Mouse (Mus musculus) stomach, embryonic 14.5 days (tissue): Measurements from ENCODE around the gene Klhl3. TPM values are rescaled to one million over a fixed set of nuclear protein-coding genes. Genes with fewer than 3 reads are reported as not detected.

ENCODE experiments used
- ATAC-seq: fragments of 200-750 bp; cut with Nextera tagmentation; 2 replicates; pipeline ENCODE4 v1.8.0; 2017; ENCODE audit warnings: low read depth, moderate TSS enrichment; ENCODE audit not compliant: insufficient number of reproducible peaks, insufficient read depth, low FRiP score
- H3K27ac ChIP-seq: fragments of 300-500 bp; sonication (generic); 2 replicates; pipeline ENCODE4 v1.5.1; 2014; ENCODE audit warnings: mild to moderate bottlenecking, low read length, moderate library complexity, mixed read lengths
- H3K27me3 ChIP-seq: fragments of 300-500 bp; sonication (generic); 2 replicates; pipeline ENCODE4 v1.6.1; 2014; ENCODE audit warnings: low read length, control low read depth, mixed read lengths; ENCODE audit not compliant: control insufficient read depth, insufficient read depth
- H3K36me3 ChIP-seq: fragments of 300-500 bp; sonication (generic); 2 replicates; pipeline ENCODE4 v1.6.1; 2014; ENCODE audit warnings: mild to moderate bottlenecking, control low read depth, low read length, moderate library complexity, mixed read lengths; ENCODE audit not compliant: control insufficient read depth, insufficient read depth
- H3K4me1 ChIP-seq: fragments of 300-500 bp; sonication (generic); 2 replicates; pipeline ENCODE4 v1.6.1; 2014; ENCODE audit warnings: low read length, control low read depth, mixed read lengths; ENCODE audit not compliant: control insufficient read depth, insufficient read depth
- H3K4me2 ChIP-seq: fragments of 300-500 bp; sonication (generic); replicated peaks from 2 replicates; pipeline ENCODE4 v1.6.1; 2014; ENCODE audit warnings: low read depth, low read length, control low read depth
- H3K4me3 ChIP-seq: fragments of 300-500 bp; sonication (generic); 2 replicates; pipeline ENCODE4 v1.5.1; 2014; ENCODE audit warnings: low read depth, low read length, control low read depth
- H3K9ac ChIP-seq: fragments of 300-500 bp; sonication (generic); replicated peaks from 2 replicates; pipeline ENCODE4 v1.6.1; 2014; ENCODE audit warnings: low read depth, mild to moderate bottlenecking, control low read depth, low read length, moderate library complexity, mixed read lengths
- H3K9me3 ChIP-seq: fragments of 300-500 bp; sonication (generic); 2 replicates; pipeline ENCODE4 v1.6.1; 2016; ENCODE audit warnings: low read depth, low read length, control low read depth; ENCODE audit not compliant: control insufficient read depth
- WGBS: fragments of 180-500 bp; shearing (Covaris S2); extraction: QIAGEN DNeasy Blood & Tissue Kit; methylation state at CpG from one replicate; pipeline ENCODE4 v1.1.7; 2014; 5-methylcytosine and 5-hydroxymethylcytosine counted together
- polyA plus RNA-seq: library from polyadenylated mRNA; unstranded; fragments of >200 nt; fragmentation: Nextera tagmentation; extraction: Ambion mirVana; gene quantifications from 2 replicates; pipeline ENCODE4 v1.2.1, GENCODE M21; 2014

Klhl3 gene
- polyA plus RNA-seq, 1 experiment from 2014 or later, result 3.2 TPM

DNA sequence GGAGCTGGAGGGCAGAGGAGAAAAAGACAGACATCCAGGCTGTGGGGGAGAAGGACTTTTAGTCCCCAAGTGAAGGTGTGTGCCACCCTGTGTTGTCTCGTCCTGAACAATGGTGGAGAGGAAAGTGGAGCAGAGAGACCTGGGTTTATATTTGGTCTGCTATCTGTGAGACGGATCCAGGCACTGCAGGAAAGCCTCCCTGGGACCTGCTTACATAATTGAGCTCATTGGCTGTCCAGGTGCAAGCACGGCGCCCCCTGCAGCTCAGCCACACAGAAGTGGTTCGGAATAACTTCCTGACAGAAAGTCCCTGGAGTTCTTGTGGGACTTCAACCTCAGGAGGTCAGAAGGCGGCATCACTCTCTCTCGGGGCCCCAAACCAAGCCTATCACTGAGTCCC, 62.1 kb downstream of the Klhl3 start:
- WGBS, result 55% methylated on average over 7 of the region's 7 CpGs
- ATAC-seq, result no peak
- peaks cover 5% of the 10 kb centered on the region; the same call in 1 of the 2 replicates for H3K9me3 ChIP-seq
- H3K27me3 ChIP-seq, result no peaks in the 10 kb centered on the region
- H3K27ac ChIP-seq, result no peak overlapping the region
- no peak overlapping the region for H3K4me2 ChIP-seq
- no peaks in the 10 kb centered on the region for H3K36me3 ChIP-seq
- H3K9ac ChIP-seq, result no peak overlapping the region
- no peaks in the 10 kb centered on the region for H3K4me1 ChIP-seq
- H3K4me3 ChIP-seq, result no peak overlapping the region

DNA sequence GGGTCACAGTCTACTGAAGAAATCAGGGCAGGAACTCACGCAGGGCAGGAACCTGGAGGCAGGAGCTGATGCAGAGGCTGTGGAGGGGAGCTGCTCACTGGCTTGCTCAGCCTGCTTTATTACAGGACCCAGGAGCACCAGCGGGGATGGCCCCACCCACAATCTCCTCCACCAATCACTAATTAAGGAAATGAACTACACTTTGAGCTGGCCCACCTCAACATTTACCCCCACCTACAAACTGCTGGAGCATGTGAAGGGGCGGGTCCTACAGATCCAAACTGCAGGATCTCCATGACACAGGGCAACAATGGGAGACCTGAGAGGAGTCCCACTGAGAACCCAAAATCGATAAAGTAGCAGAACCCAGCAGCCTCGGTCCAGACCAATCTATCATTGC, 64.3 kb downstream of the Klhl3 start:
- Histone ChIP-seq H3K4me1 (no peaks in the 10 kb centered on the region), H3K4me2 (no peak overlapping the region), H3K27ac (no peak overlapping the region), H3K36me3 (no peaks in the 10 kb centered on the region), H3K27me3 (no peaks in the 10 kb centered on the region), H3K9me3 (peaks cover 5% of the 10 kb centered on the region; the same call in 1 of the 2 replicates), H3K4me3 (no peak overlapping the region), H3K9ac (no peak overlapping the region)
- WGBS, result 73% methylated on average over 5 of the region's 5 CpGs
- ATAC-seq, result no peak

DNA sequence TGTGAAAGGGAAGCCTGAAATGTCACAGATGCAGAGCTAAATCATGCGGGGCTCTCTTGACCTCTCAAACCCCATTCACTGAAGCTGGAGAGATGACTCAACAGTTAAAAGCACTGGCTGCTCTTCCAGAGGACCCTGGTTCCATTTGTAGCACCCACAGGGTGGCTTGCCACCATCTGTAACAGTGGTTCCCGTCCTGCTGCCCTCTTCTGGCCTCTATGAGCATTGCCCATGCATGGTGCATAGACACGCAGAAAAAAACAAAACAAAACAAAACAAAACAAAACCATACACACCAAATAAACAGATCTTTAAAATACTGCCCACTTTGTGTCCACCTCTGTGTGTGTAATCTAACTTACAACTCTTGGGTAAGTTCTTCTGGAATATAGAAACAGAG, 65.3 kb downstream of the Klhl3 start:
- peaks cover 5% of the 10 kb centered on the region; the same call in 1 of the 2 replicates for H3K9me3 ChIP-seq
- no peak overlapping the region for H3K9ac ChIP-seq
- no peaks in the 10 kb centered on the region for H3K27me3 ChIP-seq
- no peak for ATAC-seq
- WGBS, result 84% methylated on average over 3 of the region's 3 CpGs
- H3K4me3 ChIP-seq, result no peak overlapping the region
- H3K27ac ChIP-seq, result no peak overlapping the region
- H3K4me1 ChIP-seq, result no peaks in the 10 kb centered on the region
- no peak overlapping the region for H3K4me2 ChIP-seq
- H3K36me3 ChIP-seq, result no peaks in the 10 kb centered on the region

DNA sequence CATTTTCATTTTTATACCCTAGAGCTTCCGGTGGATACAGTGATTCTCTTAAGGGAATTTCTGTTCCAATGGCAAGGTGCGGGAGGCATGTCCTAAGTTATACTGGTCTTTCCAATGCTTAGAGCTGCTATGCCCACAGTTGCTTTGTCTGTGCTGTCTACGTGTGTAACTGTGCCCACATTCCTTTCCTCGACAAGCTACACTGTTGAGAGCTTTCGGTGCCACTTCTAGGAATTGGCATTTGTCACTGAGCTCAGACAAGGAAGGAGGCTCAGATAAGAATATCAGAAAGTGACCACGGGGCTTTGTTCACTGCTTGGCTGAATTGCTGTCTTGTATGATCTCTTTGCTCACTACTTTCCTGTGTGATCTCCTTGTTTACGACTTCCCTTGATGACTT, 67.2 kb downstream of the Klhl3 start:
- WGBS, result 92% methylated on average over 7 of the region's 7 CpGs
- Histone ChIP-seq H3K4me1 (no peaks in the 10 kb centered on the region), H3K4me2 (no peak overlapping the region), H3K27ac (no peak overlapping the region), H3K36me3 (no peaks in the 10 kb centered on the region), H3K9ac (no peak overlapping the region), H3K9me3 (no peaks in the 10 kb centered on the region), H3K27me3 (no peaks in the 10 kb centered on the region), H3K4me3 (no peak overlapping the region)
- ATAC-seq, result no peak

DNA sequence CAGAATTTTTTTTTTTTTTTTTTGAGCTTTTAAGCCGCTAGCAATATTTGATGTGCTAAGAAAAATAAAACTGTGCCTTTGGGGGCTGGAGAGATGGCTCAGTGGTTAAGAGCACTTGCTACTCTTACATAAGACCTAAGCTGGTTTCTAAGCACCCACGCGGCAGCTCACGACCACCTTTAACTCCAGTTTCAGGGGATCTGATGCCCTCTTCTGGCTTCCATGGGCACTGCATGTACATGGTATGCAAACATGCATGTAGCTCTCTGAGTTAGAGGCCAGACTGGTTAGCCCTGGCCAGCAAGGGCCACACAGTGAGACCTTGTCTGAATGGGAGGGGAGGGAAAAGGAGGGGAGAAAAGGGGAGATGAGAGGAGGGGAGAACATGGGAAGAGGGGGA, 68.1 kb downstream of the Klhl3 start:
- Histone ChIP-seq H3K4me1 (no peaks in the 10 kb centered on the region), H3K4me3 (no peak overlapping the region), H3K27me3 (no peaks in the 10 kb centered on the region), H3K36me3 (no peaks in the 10 kb centered on the region), H3K9ac (no peak overlapping the region), H3K9me3 (no peaks in the 10 kb centered on the region), H3K4me2 (no peak overlapping the region), H3K27ac (no peak overlapping the region)
- no peak for ATAC-seq
- 60% methylated on average over 4 of the region's 4 CpGs for WGBS

DNA sequence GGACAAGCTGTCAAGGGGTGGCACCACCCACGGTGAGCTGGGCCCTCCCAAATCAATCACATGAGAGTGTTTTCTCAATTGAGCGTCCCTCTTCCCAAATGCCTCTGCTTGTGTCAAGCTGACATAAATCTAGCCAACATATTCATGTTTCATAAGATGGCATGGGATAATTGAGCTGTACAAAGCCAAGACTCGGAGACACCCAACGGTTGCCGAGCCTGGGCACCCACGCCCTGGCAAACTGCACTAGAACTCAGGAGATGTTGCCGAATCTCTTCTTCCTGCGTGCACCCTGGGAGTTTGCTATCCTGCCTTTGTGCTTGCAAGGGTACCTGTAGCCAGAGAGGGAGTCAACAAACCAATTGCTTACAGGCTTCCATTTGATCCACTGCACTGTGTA, 70.1 kb downstream of the Klhl3 start:
- Histone ChIP-seq H3K27me3 (no peaks in the 10 kb centered on the region), H3K9ac (no peak overlapping the region), H3K36me3 (no peaks in the 10 kb centered on the region), H3K4me3 (no peak overlapping the region), H3K27ac (no peak overlapping the region), H3K4me2 (no peak overlapping the region), H3K9me3 (no peaks in the 10 kb centered on the region), H3K4me1 (no peaks in the 10 kb centered on the region)
- no peak for ATAC-seq
- WGBS, result 90% methylated on average over 8 of the region's 8 CpGs

DNA sequence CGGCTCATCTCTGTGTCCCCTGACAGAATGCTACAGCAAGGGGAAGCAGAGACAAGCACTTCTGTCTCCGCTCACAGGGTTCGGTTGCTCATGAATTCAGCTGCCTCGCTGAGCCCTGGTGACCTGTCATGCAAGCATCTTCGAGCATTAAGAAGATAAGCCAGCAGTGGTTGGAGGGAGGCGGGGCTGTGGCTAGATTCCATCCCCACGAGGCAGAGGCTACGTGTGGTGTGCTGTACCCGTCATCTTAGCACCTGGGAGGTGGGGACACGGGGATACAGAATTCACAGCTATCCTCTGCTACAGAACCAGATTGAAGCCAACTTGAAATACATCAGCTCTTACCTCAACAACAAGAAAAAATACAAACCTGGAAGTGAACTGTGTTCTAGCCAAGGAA, 73.3 kb downstream of the Klhl3 start:
- H3K9ac ChIP-seq, result no peak overlapping the region
- no peak overlapping the region for H3K27ac ChIP-seq
- no peaks in the 10 kb centered on the region for H3K9me3 ChIP-seq
- no peaks in the 10 kb centered on the region for H3K36me3 ChIP-seq
- no peak for ATAC-seq
- H3K4me2 ChIP-seq, result no peak overlapping the region
- 59% methylated on average over 10 of the region's 10 CpGs for WGBS
- H3K27me3 ChIP-seq, result no peaks in the 10 kb centered on the region
- no peaks in the 10 kb centered on the region; the same call in 1 of the 2 replicates for H3K4me1 ChIP-seq
- H3K4me3 ChIP-seq, result no peak overlapping the region

DNA sequence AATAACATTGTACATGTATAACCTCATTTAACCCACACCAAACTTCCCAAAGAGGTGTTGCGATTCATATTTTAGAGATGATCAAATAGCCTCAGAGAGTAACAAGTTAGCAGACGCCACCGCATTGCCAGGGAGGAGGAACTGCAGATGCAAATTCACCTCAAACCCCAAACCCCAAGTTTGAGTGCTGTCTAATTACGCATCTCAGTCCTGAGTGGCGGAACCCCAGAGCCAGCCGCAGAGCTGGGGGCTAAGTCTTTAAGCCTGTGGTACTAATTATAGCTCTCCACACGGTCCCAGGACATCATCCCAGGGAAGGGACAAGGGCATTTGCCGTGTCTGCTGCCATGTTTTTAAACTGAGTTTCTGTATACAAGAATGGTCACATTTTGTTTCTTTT, 75.9 kb downstream of the Klhl3 start:
- Histone ChIP-seq H3K27ac (no peak overlapping the region), H3K4me1 (no peaks in the 10 kb centered on the region; the same call in 1 of the 2 replicates), H3K9me3 (no peaks in the 10 kb centered on the region), H3K36me3 (no peaks in the 10 kb centered on the region), H3K9ac (no peak overlapping the region), H3K4me3 (no peak overlapping the region), H3K4me2 (no peak overlapping the region), H3K27me3 (no peaks in the 10 kb centered on the region)
- no peak for ATAC-seq
- 92% methylated on average over 8 of the region's 8 CpGs for WGBS

DNA sequence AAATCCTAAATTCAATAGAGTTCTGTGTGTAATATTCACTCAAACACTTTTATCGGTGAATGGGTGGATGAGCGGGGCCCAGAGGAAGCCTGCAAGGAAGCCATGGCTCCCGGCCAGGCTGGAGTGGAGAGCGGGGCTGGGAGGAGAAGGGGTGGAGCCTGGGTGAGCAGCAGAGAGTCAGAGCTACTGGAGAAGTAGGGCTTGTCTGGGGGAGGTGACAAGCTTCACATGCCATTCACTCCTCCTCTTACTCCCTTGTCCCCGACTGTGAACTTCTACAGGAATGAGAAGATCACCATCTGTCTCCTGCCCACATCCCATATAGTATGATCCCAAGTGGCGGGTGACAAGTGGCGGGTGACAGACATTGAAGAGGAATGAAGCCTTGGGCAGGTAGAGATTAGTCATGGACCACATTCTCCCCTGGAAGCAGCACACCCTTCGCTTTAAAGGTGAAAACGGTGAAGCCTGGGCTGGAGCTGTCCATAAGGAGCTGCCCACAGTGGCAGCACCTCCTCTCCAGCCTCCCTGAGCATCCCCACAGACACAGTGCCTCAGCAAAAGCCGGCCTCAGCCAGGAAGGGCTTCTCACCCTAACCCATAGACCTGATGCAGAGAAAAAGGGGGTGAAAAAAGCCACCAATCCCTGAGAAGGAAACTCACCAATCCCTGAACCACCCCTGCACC, 77.8 kb downstream of the Klhl3 start:
- Histone ChIP-seq H3K9me3 (no peaks in the 10 kb centered on the region), H3K4me2 (no peak overlapping the region), H3K9ac (no peak overlapping the region), H3K27ac (no peak overlapping the region), H3K36me3 (no peaks in the 10 kb centered on the region), H3K27me3 (no peaks in the 10 kb centered on the region), H3K4me1 (no peaks in the 10 kb centered on the region; the same call in 1 of the 2 replicates), H3K4me3 (no peak overlapping the region)
- peak; percentile 69; the same call in 1 of the 2 replicates for ATAC-seq
- WGBS, result 37% methylated on average over 10 of the region's 10 CpGs
